Mouse (Mus musculus): ENCODE data around the gene Mcu.

DNA sequence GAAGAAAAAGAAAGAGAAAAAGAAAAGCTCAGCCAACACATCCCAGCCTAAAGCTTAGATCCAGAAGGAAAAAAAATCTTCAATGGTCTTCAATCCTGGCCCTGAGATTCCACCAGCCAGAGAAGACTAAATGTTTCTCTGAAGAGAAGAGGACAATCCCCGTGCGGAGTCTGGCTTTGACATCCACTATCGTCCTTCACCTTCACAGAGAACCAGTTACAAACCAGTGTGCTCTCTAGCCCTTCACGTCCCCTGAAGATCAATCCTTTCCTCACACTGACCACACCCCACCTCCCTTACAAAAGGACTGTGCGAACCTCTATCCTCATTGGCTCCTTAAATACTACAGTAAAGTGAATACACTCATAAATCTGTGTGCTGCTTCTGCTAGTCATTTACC is 56.4 kb downstream of the Mcu start:
- no peak for TF ChIP-seq CTCF (IDR thresholded peaks at IDR 0.05; ENCODE audit: low read depth)
- no peak for TF ChIP-seq EP300 (IDR thresholded peaks at IDR 0.05; ENCODE audit: low read depth)

Data from heart, postnatal 0 days (tissue).